Mouse (Mus musculus) cerebellum, adult 8-10 months (tissue): Measurements from ENCODE around the gene Hunk.

Experiments
- DNase-seq: peaks from one replicate; pipeline ENCODE4 v3.0.0; 2022

Gene Hunk

DNA sequence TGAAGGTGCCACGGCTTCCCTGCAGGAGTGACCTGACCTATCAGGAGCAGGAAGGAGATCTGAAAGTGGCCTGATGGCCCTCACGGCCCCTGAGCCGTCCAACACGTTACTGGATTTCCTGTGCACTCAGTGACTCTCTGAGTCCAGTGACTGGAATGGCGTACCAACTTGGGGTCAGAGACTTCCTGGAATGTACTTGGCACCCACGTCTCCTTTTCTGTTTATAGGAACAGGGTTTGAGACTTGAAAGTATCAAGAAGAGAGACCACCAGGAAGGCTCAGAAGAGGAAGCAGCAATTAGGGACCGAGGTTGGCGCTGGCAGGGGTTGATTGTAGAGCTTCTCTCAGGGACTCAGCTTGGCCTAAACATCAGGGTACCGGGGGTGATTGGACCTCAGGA is 131.2 kb downstream of the Hunk start:
- no peak for DNase-seq

DNA sequence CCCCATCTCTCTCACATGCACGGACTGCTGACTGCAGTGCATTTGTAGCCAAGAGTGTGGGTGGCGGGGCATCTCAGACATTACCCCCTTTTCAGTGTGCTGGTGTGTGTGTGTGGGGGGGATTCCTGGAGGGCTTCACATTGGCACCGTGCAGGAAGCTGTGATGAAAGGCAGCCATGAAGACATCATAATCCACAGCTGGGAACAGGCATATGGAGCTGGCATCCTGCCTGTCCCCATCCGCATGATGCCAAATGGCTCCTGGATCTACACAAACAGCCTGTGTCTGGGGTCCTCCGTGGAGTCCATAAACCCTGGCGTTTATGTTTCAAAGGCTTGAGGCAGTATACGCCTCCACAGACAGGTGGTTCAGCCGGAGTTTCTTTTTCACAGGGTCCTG is 132.4 kb downstream of the Hunk start:
- no peak for DNase-seq

DNA sequence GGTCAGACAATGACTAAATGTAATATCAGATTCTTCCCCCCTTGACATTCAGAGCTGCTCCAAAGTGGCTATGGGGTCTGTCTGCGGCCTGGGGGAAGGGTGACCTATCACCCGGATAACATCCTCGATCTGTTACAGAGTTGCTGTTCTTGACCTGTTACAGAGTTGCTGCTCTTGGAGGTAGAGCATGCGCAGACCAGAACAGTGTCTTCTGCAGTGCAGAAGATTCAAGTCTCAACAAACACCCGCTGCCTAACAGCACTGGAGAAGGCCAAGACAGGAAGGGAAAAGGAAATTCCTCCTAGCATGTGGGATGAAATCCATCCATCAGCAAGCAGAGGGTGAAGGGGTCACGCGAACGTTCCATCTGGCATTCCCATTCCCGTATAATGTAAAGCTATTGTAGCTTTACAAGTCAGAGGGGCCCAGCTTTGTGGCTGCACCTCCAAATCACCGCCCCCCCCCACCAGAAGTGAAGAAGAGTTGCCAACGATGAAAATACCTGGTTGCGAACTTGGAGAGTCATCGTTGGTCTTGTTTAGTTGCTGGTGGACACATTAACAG is 133.0 kb downstream of the Hunk start:
- no peak for DNase-seq

- DNase-seq = no peak
These were observed 135.6 kb downstream of the Hunk start for GRCm38 (mm10) chr16:90521191-90521950.

DNA sequence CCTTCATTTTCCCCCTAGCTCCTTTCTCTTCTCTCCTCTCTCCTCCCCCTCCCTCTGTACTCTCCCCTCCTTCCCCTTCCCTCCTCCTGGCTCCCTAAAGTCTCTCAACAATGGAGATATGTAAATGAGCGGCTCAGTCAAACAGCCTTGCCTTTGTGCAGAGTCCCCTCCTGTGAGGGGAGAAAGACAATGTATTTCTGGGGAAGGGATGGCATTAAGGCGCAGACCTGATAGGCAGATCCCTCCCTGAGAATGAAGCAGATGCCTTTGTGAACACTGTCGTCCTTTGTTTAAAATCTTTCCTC is 136.1 kb downstream of the Hunk start:
- no peak for DNase-seq

DNA sequence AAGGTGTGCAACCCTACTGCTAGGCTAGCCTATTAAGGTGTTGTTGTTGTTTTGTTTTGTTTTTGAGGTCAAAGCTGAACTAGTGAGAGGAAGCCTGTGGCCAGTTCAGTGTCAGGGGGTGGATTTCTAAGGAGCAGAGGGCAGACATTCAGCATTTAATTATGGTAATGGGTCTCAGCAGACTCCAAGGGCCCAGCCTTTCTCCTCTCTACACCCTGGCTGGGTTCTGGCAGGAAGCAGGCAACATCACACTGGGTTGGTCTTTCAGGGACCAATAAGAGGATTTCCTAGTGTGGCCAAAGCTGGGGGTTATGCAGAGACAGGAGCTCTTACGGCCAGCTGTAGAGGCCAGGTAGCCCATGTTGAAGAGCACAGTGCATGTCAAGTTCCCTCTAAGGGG is 136.8 kb downstream of the Hunk start:
- no peak for DNase-seq

- no peak for DNase-seq
These were observed 137.6 kb downstream of the Hunk start for GRCm38 (mm10) chr16:90523373-90523772.

DNA sequence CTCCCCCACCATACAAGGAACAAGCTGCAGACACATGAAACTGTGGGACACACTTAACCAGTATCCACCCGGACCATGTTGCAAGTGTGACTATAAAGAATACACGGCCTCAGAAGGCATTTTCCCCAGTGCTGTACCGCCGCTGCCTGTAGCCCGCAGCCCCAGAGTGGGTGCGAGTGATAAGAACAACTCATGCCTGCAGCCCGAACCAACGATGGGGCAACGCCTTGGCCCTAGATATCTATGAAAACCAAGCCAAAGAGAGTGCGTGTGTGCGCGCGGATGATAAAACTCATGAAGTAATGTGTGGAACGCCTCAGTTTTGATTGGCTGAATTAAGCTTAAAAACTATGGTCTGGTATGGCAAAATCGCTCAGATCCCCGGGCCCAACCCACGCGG is 138.1 kb downstream of the Hunk start:
- DNase-seq = no peak

- no peak for DNase-seq
These were observed 138.6 kb downstream of the Hunk start for GRCm38 (mm10) chr16:90524393-90524792.

DNA sequence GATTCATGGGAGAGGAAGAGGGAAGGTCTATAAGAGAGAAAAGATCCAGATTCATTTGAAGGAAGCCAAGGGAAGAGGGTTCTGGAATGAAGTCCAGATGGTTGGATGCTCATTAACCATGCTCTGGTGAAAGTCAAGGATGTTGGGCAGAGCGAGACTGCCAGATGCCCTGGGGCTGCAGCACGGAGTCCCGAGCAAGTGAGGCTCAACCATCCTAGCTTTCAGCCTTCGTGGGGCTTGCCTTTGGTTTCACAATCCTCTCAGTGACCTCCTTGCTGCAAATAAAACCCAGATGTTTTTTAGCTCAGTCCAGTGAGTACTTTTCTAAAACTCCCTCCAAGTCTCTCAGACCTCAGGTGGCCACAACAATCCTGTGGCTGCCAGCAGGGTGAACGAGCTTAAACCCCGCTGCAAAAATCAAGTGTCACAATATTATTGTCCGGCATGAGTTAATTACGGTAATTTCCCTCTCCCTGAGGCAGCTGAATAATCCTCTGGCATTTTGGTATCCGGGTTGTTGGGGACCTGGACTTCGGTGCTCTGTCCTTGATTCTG is 147.4 kb downstream of the Hunk start:
- DNase-seq = no peak

DNA sequence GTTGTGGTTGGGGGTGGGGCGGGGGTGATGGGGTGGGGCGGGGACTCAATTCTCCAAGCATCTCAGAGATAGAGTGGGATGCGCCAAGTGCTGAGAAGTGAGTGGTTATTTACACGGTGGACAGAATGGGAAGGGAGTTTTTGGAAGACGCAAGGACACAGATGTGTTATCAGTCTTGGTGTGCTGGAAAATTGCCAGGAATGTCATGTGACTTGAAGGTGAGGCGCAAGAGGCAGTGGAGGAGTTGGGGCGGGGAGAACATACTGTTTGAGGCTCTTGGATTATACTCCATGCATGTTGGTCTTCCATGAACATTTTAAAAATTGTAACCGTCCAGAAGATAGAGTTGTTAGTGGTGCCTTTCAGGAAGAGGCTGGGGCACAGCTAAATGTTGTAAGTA is 148.8 kb downstream of the Hunk start:
- DNase-seq = no peak

- DNase-seq = no peak
These were observed 153.1 kb downstream of the Hunk start for GRCm38 (mm10) chr16:90538926-90539325.

DNA sequence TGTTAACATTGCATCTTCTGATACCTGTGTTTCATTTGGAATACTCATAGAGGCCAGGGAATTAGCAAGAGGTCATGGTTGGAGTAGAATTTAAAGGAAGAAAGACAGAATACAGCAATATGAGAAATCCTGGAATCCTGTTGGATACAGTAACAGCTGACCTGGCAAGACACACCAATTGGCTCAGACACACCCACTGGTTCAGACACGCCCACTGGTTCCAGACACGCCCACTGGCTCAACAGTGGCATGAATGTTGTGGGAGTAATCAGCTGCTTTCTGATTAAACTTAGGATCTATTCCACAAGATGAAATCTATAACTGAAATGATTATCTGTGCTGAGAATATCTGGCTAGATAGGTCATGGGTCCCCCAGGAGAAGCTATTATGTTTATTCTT is 155.4 kb downstream of the Hunk start:
- no peak for DNase-seq

- no peak for DNase-seq
These were observed 156.6 kb downstream of the Hunk start for GRCm38 (mm10) chr16:90542383-90542782.

GRCm38 (mm10) chr16:90544175-90544574 is 158.4 kb downstream of the Hunk start:
- no peak for DNase-seq

GRCm38 (mm10) chr16:90545509-90545908 is 159.7 kb downstream of the Hunk start:
- DNase-seq = no peak

GRCm38 (mm10) chr16:90546591-90546990 is 160.8 kb downstream of the Hunk start:
- DNase-seq = no peak

DNA sequence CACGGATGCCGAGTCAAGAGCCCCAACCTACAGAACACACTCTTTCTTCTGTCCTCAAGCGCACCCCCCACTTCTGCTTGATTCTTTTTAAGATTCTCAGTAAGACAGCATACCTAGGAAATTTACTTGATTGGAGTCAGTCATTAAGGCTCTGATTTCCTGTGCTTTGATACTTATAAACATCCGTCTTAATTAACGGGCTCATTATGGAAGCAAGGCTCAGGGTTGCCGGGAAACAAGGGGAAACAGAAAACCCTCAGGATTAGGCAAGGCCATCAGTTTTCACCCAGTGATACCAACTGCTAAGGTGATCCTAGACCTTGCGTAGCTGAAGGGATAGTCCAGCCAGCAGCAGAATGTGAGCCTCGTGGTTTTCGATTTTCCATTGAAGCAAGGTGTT is 162.2 kb downstream of the Hunk start:
- no peak for DNase-seq
